Comparison of ENCODE assay signal across 1 mouse cellular context in the genomic region with DNA sequence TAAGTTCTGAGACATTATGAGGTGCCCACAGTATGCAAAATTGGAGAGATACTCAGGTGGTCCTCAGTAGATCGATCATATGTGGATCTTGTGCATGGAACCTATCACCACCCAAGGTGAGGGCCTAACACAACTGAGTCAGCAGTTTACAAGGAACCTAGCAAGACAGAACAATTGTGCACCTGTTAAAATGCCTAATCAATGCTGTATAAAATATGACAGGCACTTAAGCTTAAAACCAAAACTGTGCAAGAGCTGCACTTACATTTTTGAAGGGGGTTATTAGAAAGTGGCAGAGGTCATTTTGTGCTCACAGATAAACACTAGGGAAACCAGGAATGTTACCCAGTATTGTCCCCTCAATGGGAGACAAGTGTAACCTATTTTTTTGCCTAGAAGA.
TF ChIP-seq lines count a peak whose summit lies in the region.

No protein-coding gene starts in this region.

TF ChIP-seq in MEL, 35 proteins besides CTCF, POLR2A, EP300 and RAD21 (continued from another document):
- 0 out of 2 replicates have a peak, but pooled peaks have one; percentile 43 for TF ChIP-seq ZMIZ1 (IDR thresholded peaks at IDR 0.05; ENCODE audit: low read depth, low read length)
- TF ChIP-seq USF2 (IDR thresholded peaks at IDR 0.05; ENCODE audit: borderline replicate concordance in 1 of 2, insufficient read depth in 1 of 2, low read depth in 1 of 2, low read length in 2 of 2): no peak
